Mouse (Mus musculus): ENCODE measurements around the gene Cst12.

DNA sequence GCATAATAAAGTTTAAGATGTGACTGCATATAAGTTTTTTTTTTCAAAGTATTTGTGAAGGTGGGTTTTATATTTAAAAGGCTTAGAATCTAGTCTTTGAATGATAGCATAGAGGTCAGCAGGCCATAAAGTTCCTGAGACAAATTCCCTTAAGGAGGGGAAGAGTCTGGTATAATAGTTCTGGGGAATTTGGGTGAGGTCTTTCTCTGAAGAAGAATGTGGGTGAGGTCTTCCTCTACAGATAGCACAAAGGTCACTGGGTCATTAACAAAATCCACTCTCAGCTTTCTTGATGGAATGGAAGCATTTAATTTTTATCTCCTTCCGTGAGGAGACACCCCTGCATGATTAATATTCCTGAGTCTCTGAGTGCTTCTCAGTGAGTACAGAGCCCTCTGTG is 36.8 kb downstream of the Cst12 start:
- TF ChIP-seq CTCF (conservative IDR thresholded peaks at IDR 0.05; ENCODE audit: low read length) (no peak), NANOG (IDR thresholded peaks at IDR 0.05; ENCODE audit: borderline replicate concordance, low read length) (no peak)
